Mouse (Mus musculus) naive thymus-derived CD4-positive, alpha-beta T cell, adult 5 months (primary cell): ENCODE results near the gene Olfr785. TPM values are rescaled to one million over a fixed set of nuclear protein-coding genes. Genes with fewer than 3 reads are reported as not detected.

Experiments used
- polyA plus RNA-seq: library from polyadenylated mRNA; unstranded; fragments of 100-300 nt; shearing (Covaris generic); gene quantifications from one replicate; pipeline ENCODE4 v1.2.1, GENCODE M21; 2017

The Olfr785 gene
- polyA plus RNA-seq: not detected

DNA sequence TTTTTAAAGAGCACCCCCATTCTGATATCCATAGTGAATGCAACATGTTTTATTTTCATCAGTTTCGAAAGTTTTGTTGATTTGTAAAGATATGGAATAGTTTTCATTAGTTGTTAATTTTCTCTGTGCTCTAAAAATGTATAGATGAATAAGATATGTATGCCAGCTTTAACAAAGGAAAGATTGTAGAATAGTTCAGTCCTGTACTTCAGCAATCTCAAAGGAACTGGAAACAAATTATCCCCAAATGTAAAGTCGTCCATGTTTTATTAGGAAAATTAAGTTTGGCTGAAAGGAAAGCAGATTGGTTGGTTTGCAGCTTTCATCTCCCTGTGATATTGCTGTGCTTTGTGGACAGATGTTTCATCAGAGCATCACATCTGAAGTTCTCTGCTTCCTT lies at the start of gene Olfr785:
Gene Olfr785, plus strand, starts transcription at position 301 of the 400 bp plus-strand sequence.

DNA sequence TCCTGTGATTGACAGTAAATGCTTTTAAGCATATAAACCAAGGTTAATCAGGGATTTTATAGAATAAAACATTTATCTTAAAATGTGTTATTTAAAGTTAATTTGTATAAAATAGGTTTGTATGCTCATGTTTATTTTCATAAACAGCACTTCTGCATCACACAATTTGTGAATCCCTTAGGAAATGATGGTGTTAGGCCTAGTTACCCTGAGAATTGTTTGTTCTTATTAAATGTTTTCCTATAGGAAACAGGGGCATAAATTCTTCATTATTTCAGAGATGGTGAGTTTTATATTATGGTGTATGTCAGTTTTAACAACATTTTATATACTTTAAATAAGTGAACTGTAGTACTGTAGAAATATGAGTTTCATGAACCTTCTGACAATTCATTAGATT lies 21.4 kb upstream of the Olfr785 start, which contains the start of gene Olfr784:
Gene Olfr784, plus strand, starts transcription at position 301 of the 400 bp plus-strand sequence.

DNA sequence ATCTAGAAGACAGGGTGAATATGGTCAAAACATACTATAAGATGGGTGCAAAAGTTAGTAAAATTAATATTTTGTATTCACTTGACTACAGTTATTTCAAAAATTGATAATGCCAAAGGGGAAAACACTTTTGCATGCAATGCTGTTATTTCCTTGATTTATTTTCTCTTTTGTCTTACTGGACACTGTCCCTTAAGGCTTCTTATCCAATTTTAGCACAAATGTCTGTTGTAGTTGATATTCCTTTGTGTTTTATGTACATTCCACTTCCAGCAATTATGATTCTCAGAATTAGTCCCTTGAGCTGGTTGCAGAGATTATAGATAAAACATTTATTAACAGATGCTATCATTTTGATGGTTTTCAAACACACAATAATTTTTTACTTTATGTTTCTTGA lies 21.8 kb downstream of the Olfr785 start, which contains the start of gene Olfr786:
Gene Olfr786, plus strand, starts transcription at position 301 of the 400 bp plus-strand sequence.

Other genes starting within 250 kb of the Olfr785 start
- not detected for gene Olfr771, start 240.7 kb upstream of the Olfr785 start, polyA plus RNA-seq
- not detected for gene Olfr772, start 227.5 kb upstream of the Olfr785 start, polyA plus RNA-seq
- gene Olfr773, start 218.0 kb upstream of the Olfr785 start, polyA plus RNA-seq: not detected
- gene Olfr774, start 169.2 kb upstream of the Olfr785 start, polyA plus RNA-seq: not detected
- not detected for gene Olfr775, start 157.0 kb upstream of the Olfr785 start, polyA plus RNA-seq
- not detected for gene Olfr776, start 146.3 kb upstream of the Olfr785 start, polyA plus RNA-seq
- not detected for gene Olfr777, start 133.9 kb upstream of the Olfr785 start, polyA plus RNA-seq
- not detected for gene Olfr780, start 87.3 kb upstream of the Olfr785 start, polyA plus RNA-seq
- not detected for gene Olfr781, start 76.6 kb upstream of the Olfr785 start, polyA plus RNA-seq
- gene Olfr782, start 56.6 kb upstream of the Olfr785 start, polyA plus RNA-seq: not detected
- not detected for gene Olfr784, start 21.3 kb upstream of the Olfr785 start, polyA plus RNA-seq
- not detected for gene Olfr786, start 21.9 kb downstream of the Olfr785 start, polyA plus RNA-seq
- gene Olfr787, start 56.4 kb downstream of the Olfr785 start, polyA plus RNA-seq: 0.34 TPM
- not detected for gene Olfr788, start 65.6 kb downstream of the Olfr785 start, polyA plus RNA-seq
- not detected for gene Olfr789, start 79.3 kb downstream of the Olfr785 start, polyA plus RNA-seq
- not detected for gene Olfr790, start 93.1 kb downstream of the Olfr785 start, polyA plus RNA-seq
- not detected for gene Olfr791, start 116.4 kb downstream of the Olfr785 start, polyA plus RNA-seq
- not detected for gene Olfr792, start 133.7 kb downstream of the Olfr785 start, polyA plus RNA-seq
- not detected for gene Olfr794, start 162.2 kb downstream of the Olfr785 start, polyA plus RNA-seq
- not detected for gene Olfr796, start 207.1 kb downstream of the Olfr785 start, polyA plus RNA-seq
- 0.16 TPM for gene Olfr798, start 222.5 kb downstream of the Olfr785 start, polyA plus RNA-seq
- not detected for gene Olfr799, start 232.1 kb downstream of the Olfr785 start, polyA plus RNA-seq